Mouse (Mus musculus): ENCODE measurements at regions not wholly inside any gene's neighbourhood (a gene's known extent, or its start where the extent isn't known, plus 50 kb on each side); places are given as distances from the start of the nearest gene placed in this dataset.

DNA sequence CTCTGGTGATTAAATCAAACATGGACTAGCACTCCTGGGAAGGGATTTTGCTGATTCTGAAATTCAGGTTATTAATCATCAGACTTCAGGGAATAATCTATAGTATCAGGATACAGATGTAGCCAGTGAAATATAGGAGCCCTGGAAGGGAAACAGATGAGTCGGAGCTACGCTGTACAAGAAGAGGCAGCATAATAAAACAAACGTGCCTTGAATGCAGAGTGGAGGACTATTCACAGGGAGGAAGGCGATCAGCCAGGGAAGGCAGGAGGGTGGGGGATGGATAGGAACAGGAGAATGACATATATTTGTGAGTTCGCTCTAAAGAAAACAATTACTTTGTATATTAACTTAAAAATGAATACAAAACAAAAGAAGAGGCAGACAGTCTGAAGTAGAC lies 286.6 kb upstream of the Got2 start:
- Histone ChIP-seq H3K4me1 (ENCODE audit: control insufficient read depth, insufficient read depth, low read length) (peaks cover 6% of the 10 kb centered on the region; the same call in 1 of the 2 replicates), H3K27ac (ENCODE audit: low read depth, low read length) (no peak overlapping the region), H3K4me3 (ENCODE audit: low read depth, low read length) (no peak overlapping the region), H3K9ac (replicated peaks; ENCODE audit: low read depth, low read length) (no peak overlapping the region), H3K4me2 (ENCODE audit: low read depth, low read length) (no peak overlapping the region), H3K27me3 (ENCODE audit: control insufficient read depth, insufficient read depth, low read length) (no peaks in the 10 kb centered on the region), H3K9me3 (ENCODE audit: control insufficient read depth, low read length) (0 out of 2 replicates have a peak, but pooled peaks cover 2% of the 10 kb centered on the region), H3K36me3 (ENCODE audit: control insufficient read depth, insufficient read depth, low read length) (no peaks in the 10 kb centered on the region)
- ATAC-seq (ENCODE audit: low read depth) = peak; percentile 86; the same call in 1 of the 2 replicates
- WGBS = 38% methylated on average over 5 of the region's 5 CpGs

DNA sequence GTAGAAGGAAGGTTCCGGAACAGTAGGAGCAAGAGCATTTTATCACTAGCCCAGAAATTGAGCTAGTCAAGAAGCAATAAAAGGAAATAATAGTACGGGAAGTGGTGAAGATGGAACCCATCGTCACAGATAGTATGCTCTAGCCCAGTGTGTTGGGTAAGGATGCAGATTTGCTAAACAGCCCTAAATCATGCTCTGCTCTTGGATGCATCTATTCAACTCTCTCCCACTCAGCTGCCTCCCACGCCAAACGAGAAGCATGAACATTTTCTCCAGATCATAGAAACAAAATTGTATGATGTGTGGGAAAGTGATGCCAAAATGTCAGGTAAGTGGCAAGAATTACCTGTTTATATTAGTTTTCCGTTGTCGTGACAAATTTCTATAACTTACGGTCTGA lies 276.6 kb upstream of the Got2 start:
- ATAC-seq (ENCODE audit: low read depth) = no peak
- Histone ChIP-seq H3K4me1 (ENCODE audit: control insufficient read depth, insufficient read depth, low read length) (no peaks in the 10 kb centered on the region), H3K9ac (replicated peaks; ENCODE audit: low read depth, low read length) (no peak overlapping the region), H3K9me3 (ENCODE audit: control insufficient read depth, low read length) (no peaks in the 10 kb centered on the region), H3K4me3 (ENCODE audit: low read depth, low read length) (no peak overlapping the region), H3K27me3 (ENCODE audit: control insufficient read depth, insufficient read depth, low read length) (no peaks in the 10 kb centered on the region), H3K36me3 (ENCODE audit: control insufficient read depth, insufficient read depth, low read length) (no peaks in the 10 kb centered on the region), H3K27ac (ENCODE audit: low read depth, low read length) (no peak overlapping the region), H3K4me2 (ENCODE audit: low read depth, low read length) (no peak overlapping the region)
- WGBS = 87% methylated on average over 8 of the region's 8 CpGs

DNA sequence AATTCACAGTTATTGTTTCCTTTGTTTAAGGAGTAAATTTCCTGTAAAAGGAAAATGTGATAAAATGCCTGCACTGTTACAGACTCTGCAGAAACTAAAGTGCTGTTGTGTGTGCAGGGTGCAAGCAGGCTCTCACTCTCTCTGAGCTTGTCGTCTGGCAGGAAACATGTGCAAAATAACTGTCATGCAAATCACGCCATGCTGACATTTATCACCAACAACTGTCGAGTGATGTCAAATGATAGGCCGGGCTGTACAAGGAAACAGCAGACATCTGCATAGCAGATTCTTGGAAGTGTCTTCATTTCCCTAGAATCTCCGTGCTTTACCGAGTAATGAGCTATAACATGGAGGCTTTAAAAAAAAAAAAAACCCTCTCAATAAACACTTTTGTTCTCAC lies 271.6 kb upstream of the Got2 start:
- Histone ChIP-seq H3K27ac (ENCODE audit: low read depth, low read length) (no peak overlapping the region), H3K4me3 (ENCODE audit: low read depth, low read length) (no peak overlapping the region), H3K9ac (replicated peaks; ENCODE audit: low read depth, low read length) (no peak overlapping the region), H3K4me1 (ENCODE audit: control insufficient read depth, insufficient read depth, low read length) (no peaks in the 10 kb centered on the region), H3K27me3 (ENCODE audit: control insufficient read depth, insufficient read depth, low read length) (no peaks in the 10 kb centered on the region), H3K9me3 (ENCODE audit: control insufficient read depth, low read length) (no peaks in the 10 kb centered on the region), H3K4me2 (ENCODE audit: low read depth, low read length) (no peak overlapping the region), H3K36me3 (ENCODE audit: control insufficient read depth, insufficient read depth, low read length) (no peaks in the 10 kb centered on the region)
- ATAC-seq (ENCODE audit: low read depth) = peak; percentile 34; the same call in 1 of the 2 replicates
- 31% methylated on average over 6 of the region's 6 CpGs for WGBS

DNA sequence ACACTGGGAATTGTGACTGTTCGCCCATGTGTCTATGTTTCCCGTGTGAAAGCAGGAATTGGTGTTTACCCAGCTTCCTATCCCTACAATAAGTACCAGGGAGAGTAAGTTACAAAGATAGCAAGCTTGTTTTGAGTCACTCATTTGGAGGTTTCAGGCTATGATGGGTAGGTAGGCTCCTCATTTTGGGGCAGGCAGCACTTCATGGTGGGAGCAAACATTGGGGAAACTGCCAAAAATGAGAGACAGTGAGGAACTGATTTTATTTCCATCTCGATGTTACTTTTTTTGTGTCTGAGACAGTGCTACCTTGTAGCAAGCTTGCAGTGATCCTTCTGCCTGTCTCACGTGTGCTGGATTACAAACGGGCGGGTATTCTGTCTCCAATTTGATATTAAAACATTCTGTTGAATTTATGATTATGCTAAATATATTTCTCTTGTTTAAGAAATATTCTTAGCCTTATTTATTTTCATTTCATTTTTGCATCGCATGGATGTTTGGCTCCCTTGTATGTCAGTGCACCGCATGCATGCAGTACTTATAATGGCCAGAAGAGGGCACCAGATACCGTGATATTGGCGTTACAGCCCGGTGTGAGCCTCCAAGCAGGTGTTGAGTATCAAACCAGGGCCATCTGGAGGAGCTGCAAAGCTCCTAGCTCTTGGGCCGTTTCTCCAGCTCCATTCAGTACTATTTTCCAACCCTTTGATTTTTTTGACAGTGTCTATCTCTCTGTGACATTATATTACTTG lies 264.3 kb upstream of the Got2 start:
- Histone ChIP-seq H3K4me2 (ENCODE audit: low read depth, low read length) (no peak overlapping the region), H3K9ac (replicated peaks; ENCODE audit: low read depth, low read length) (no peak overlapping the region), H3K4me1 (ENCODE audit: control insufficient read depth, insufficient read depth, low read length) (no peaks in the 10 kb centered on the region), H3K27me3 (ENCODE audit: control insufficient read depth, insufficient read depth, low read length) (no peaks in the 10 kb centered on the region), H3K27ac (ENCODE audit: low read depth, low read length) (no peak overlapping the region), H3K9me3 (ENCODE audit: control insufficient read depth, low read length) (no peaks in the 10 kb centered on the region), H3K36me3 (ENCODE audit: control insufficient read depth, insufficient read depth, low read length) (no peaks in the 10 kb centered on the region), H3K4me3 (ENCODE audit: low read depth, low read length) (no peak overlapping the region)
- 43% methylated on average over 12 of the region's 12 CpGs for WGBS
- ATAC-seq (ENCODE audit: low read depth) = no peak

DNA sequence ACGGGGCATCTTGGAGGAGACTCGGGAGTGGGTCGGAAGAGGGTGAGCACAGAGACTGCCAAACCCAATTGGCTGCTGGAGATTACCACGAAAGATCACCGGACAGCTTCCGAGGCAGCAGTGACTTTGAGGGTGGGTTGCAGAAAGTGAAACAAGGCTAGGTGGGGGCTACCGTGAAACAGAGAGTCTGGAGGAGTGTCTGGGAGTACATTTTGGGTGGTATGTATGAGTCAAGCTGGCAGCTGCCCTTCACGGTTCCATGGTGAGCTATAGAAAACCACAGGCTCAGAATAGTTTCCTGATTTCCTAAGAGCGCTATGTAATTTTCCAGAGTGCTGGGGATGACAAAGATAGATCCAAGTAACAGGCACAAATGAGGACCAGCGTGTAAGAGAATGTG lies 263.7 kb upstream of the Got2 start:
- H3K9me3 ChIP-seq (ENCODE audit: control insufficient read depth, low read length) = no peaks in the 10 kb centered on the region
- no peak overlapping the region for H3K9ac ChIP-seq (replicated peaks; ENCODE audit: low read depth, low read length)
- no peaks in the 10 kb centered on the region for H3K27me3 ChIP-seq (ENCODE audit: control insufficient read depth, insufficient read depth, low read length)
- no peaks in the 10 kb centered on the region for H3K36me3 ChIP-seq (ENCODE audit: control insufficient read depth, insufficient read depth, low read length)
- no peak overlapping the region for H3K27ac ChIP-seq (ENCODE audit: low read depth, low read length)
- WGBS = 85% methylated on average over 10 of the region's 10 CpGs
- H3K4me2 ChIP-seq (ENCODE audit: low read depth, low read length) = no peak overlapping the region
- no peaks in the 10 kb centered on the region for H3K4me1 ChIP-seq (ENCODE audit: control insufficient read depth, insufficient read depth, low read length)
- no peak for ATAC-seq (ENCODE audit: low read depth)
- no peak overlapping the region for H3K4me3 ChIP-seq (ENCODE audit: low read depth, low read length)

DNA sequence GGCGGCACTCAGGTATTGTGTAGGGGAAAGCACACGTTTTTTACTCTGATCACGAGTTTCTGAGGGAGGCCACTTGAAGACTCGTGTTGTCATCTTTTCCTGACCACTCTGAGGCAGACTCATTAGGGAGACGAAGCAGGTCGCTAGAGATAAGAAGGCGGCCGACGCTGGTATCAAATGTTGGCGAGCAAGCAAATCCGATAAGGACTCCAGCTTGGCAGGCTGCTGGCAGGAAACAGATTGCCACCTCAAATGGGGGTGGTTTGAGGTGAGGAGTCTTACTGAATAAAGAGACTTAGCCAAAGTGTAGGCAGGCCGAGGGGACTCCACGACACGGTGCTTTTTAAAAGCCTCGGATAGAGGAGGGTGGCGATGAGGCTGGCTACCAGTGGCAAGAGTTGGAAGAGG lies 262.7 kb upstream of the Got2 start:
- 89% methylated on average over 16 of the region's 16 CpGs for WGBS
- no peak overlapping the region for H3K4me3 ChIP-seq (ENCODE audit: low read depth, low read length)

DNA sequence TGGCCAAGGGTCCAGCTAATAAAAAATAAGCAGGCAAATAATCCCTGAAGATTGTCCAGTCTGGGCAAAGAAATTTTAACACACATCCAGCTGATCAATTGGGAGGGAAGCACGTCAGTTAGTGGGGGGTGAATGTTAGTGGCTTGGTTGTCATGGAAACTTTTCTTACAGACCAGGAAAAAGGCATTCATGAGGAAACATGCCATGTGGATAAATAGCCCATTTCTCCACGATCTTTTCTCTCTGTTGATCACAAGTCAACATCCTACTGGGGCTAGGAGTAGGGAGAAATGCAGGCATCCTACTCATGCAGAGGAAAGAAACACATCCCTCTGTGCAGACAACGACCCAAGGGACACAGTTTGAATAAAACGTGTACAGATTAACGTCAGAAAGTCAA lies 243.8 kb upstream of the Got2 start:
- Histone ChIP-seq H3K36me3 (ENCODE audit: control insufficient read depth, insufficient read depth, low read length) (no peaks in the 10 kb centered on the region), H3K27me3 (ENCODE audit: control insufficient read depth, insufficient read depth, low read length) (no peaks in the 10 kb centered on the region), H3K9ac (replicated peaks; ENCODE audit: low read depth, low read length) (no peak overlapping the region), H3K4me3 (ENCODE audit: low read depth, low read length) (no peak overlapping the region), H3K9me3 (ENCODE audit: control insufficient read depth, low read length) (no peaks in the 10 kb centered on the region), H3K27ac (ENCODE audit: low read depth, low read length) (no peak overlapping the region), H3K4me1 (ENCODE audit: control insufficient read depth, insufficient read depth, low read length) (no peaks in the 10 kb centered on the region), H3K4me2 (ENCODE audit: low read depth, low read length) (no peak overlapping the region)
- ATAC-seq (ENCODE audit: low read depth) = no peak
- 25% methylated on average over 5 of the region's 5 CpGs for WGBS

More for the DNA sequence above, 262.7 kb upstream of the Got2 start:
- no peaks in the 10 kb centered on the region for H3K4me1 ChIP-seq (ENCODE audit: control insufficient read depth, insufficient read depth, low read length)
- no peak overlapping the region for H3K4me2 ChIP-seq (ENCODE audit: low read depth, low read length)
- no peak for ATAC-seq (ENCODE audit: low read depth)
- no peaks in the 10 kb centered on the region for H3K27me3 ChIP-seq (ENCODE audit: control insufficient read depth, insufficient read depth, low read length)
- H3K9me3 ChIP-seq (ENCODE audit: control insufficient read depth, low read length) = no peaks in the 10 kb centered on the region
- no peak overlapping the region for H3K27ac ChIP-seq (ENCODE audit: low read depth, low read length)
- no peaks in the 10 kb centered on the region for H3K36me3 ChIP-seq (ENCODE audit: control insufficient read depth, insufficient read depth, low read length)
- H3K9ac ChIP-seq (replicated peaks; ENCODE audit: low read depth, low read length) = no peak overlapping the region

DNA sequence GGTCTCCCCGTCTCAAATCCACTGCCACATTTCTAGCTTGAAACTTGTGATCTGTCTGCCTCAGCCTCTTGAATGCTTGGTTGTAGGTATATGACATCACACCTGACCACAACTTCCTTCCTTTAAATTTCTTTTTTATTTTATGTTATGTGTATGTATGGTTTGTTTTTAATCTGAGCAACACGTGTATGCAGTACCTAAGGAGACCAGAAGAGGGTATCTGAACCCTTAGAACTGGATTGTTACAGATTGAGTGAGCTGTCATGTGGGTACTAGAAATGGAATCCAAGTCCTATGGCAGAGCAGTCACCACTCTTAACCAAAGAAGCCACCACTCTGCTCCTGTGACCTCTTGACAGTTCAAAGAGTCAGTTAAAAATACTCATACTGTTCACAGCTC lies 240.0 kb upstream of the Got2 start:
- 86% methylated on average over 2 of the region's 2 CpGs for WGBS
- Histone ChIP-seq H3K27me3 (ENCODE audit: control insufficient read depth, insufficient read depth, low read length) (no peaks in the 10 kb centered on the region), H3K9me3 (ENCODE audit: control insufficient read depth, low read length) (no peaks in the 10 kb centered on the region; the same call in 1 of the 2 replicates), H3K4me1 (ENCODE audit: control insufficient read depth, insufficient read depth, low read length) (no peaks in the 10 kb centered on the region), H3K9ac (replicated peaks; ENCODE audit: low read depth, low read length) (no peak overlapping the region), H3K36me3 (ENCODE audit: control insufficient read depth, insufficient read depth, low read length) (no peaks in the 10 kb centered on the region), H3K27ac (ENCODE audit: low read depth, low read length) (no peak overlapping the region), H3K4me3 (ENCODE audit: low read depth, low read length) (no peak overlapping the region), H3K4me2 (ENCODE audit: low read depth, low read length) (no peak overlapping the region)
- no peak for ATAC-seq (ENCODE audit: low read depth)

DNA sequence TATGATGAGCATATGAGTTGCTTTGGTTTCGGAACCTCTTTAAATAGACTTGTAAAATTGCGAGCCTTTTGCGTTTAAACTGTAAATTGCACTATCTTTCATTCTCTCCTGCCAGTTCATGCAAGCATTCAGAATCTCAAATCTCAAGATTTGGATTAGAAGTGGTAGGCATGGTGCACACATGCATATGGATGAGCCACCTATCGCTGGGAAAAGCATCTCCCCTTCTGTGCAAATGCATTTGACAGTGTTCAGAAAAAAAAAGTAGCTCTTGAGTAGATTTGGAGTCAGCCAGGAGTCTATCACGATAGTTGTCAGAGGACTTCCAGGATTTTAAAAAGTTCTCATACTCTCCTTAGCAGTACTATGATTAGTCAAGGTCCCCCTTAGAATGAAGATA lies 212.5 kb upstream of the Got2 start:
- Histone ChIP-seq H3K4me2 (ENCODE audit: low read depth, low read length) (no peak overlapping the region), H3K4me3 (ENCODE audit: low read depth, low read length) (no peak overlapping the region), H3K9ac (replicated peaks; ENCODE audit: low read depth, low read length) (no peak overlapping the region), H3K27me3 (ENCODE audit: control insufficient read depth, insufficient read depth, low read length) (no peaks in the 10 kb centered on the region), H3K36me3 (ENCODE audit: control insufficient read depth, insufficient read depth, low read length) (no peaks in the 10 kb centered on the region), H3K27ac (ENCODE audit: low read depth, low read length) (no peak overlapping the region), H3K9me3 (ENCODE audit: control insufficient read depth, low read length) (no peaks in the 10 kb centered on the region), H3K4me1 (ENCODE audit: control insufficient read depth, insufficient read depth, low read length) (no peaks in the 10 kb centered on the region)
- ATAC-seq (ENCODE audit: low read depth) = no peak
- 86% methylated on average over 5 of the region's 5 CpGs for WGBS
